ENCODE assay signal across 17 mouse cellular contexts in genomic region chr9:54848203-54848602, GRCm38 (mm10). TPM values are rescaled to one million over a fixed set of nuclear protein-coding genes. Genes with fewer than 3 reads are reported as not detected.
DNase-seq lines count a peak whose midpoint lies in the region.
"Had no signal": no experiment of that assay in that cellular context is flagged by ENCODE, and none has a peak within 500 bp of the region (broad histone marks: within the 10 kb centered on the region; RNA-seq: fewer than 3 reads in every experiment).

No protein-coding gene starts in this region.

- DNase-seq in heart, adult 11 months, result peak; percentile 42
- DNase-seq in heart, postnatal 10 days, result no peak
- peak; percentile 24 for DNase-seq in adipocyte (ENCODE audit: low spot score)
- DNase-seq in gonadal fat pad, adult 2 months (ENCODE audit: low read depth), result peak; percentile 71
- DNase-seq in gastrocnemius, postnatal 36 days, result no peak
- DNase-seq: adrenal gland, adult 2 months; adrenal gland, postnatal 10 days; adrenal gland, postnatal 25 days; B cell, adult 2 months; cerebellum, adult 11 months; cerebellum, adult 18-20 months; cerebellum, adult 8-10 months; cerebellum, adult 9-11 months; cerebellum, postnatal 14 days; cerebellum, postnatal 36 days; embryo, embryonic 11 days; forebrain, postnatal 0 days had no signal

- intact Hi-C loops in heart, postnatal 10 days (cut with DNase I), result no loop called here
- intact Hi-C loops in gastrocnemius, postnatal 36 days (cut with DNase I), result no loop called here

RNA-seq across cellular contexts. Expression of gene Ireb2, which starts 15.4 kb away (rescaled TPM):
- 10 to 100 TPM; 43.7 to 48.7 TPM for total RNA-seq in heart, postnatal 10 days (2021)
- 9.6 and 12.7 TPM in 2 replicates for polyA plus RNA-seq in gonadal fat pad, adult 2 months (2012; rRNA removed)
- 10 to 100 TPM; 18.8 to 21.8 TPM for total RNA-seq in gastrocnemius, postnatal 36 days (2021)

Comparison
In these comparisons a context has a peak if more than half of its experiments do, and no peak if none do; other contexts are left out.
1. DNase-seq: peak in heart, adult 11 months (single experiment), adipocyte (single experiment) and gonadal fat pad, adult 2 months (single experiment); none in heart, postnatal 10 days (0 of 2) and gastrocnemius, postnatal 36 days (0 of 2).